In the genomic region with DNA sequence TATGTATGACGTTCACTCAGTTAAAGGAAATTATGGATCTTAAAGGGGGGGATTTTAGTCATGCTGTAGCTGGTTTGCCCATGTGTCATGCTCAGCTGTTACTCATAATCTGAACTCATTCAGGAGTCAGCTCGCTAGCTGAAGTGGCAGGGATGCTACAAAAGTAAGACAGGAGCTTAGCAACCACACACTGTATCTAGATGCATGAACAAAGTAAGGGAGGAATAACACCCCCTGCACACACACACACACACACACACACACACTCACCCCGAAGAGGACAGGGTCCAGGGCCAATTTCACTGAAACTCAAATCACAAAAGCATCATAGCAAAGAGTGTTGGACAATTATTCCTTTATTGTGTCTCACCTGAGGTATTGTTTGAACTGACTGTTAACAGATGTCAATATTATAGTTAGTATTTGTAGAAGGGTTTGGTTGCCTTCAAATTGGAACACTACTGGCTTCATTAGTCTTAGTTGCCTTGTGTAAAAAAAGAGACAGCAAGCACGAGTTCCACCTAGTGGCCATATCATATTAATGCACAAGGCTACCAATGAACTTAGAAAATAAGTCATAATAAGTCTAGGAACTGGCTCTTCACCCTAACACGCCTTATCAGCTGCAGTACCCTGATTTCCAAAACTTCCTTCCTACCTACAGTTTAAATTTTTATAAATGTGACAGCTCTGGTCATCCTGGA, we compare ENCODE assay signal across 8 mouse cellular contexts. TPM values are rescaled to one million over a fixed set of nuclear protein-coding genes. Genes with fewer than 3 reads are reported as not detected.
A peak's percentile ranks its signal among the peaks of the same experiment; 100 is the strongest.
DNase-seq lines count a peak whose midpoint lies in the region; ATAC-seq lines count a peak whose summit lies in the region.

No protein-coding gene starts in this region.

- no peaks in the 10 kb centered on the region for H3K27me3 ChIP-seq in forebrain, embryonic 13.5 days
- no peaks in the 10 kb centered on the region for H3K27me3 ChIP-seq in forebrain, embryonic 10.5 days (ENCODE audit: poor library complexity, severe bottlenecking)
- no peaks in the 10 kb centered on the region for H3K27me3 ChIP-seq in neural tube, embryonic 11.5 days (ENCODE audit: control insufficient read depth, insufficient read depth, low read length)

- ATAC-seq in forebrain, embryonic 13.5 days: peak; percentile 65
- ATAC-seq in neural tube, embryonic 11.5 days (ENCODE audit: insufficient read depth, low FRiP score, low TSS enrichment): peak; percentile 53; the same call in 1 of the 2 replicates

- no peak overlapping the region for H3K4me3 ChIP-seq in forebrain, embryonic 13.5 days
- H3K4me3 ChIP-seq in forebrain, embryonic 10.5 days: no peak overlapping the region
- no peak overlapping the region for H3K4me3 ChIP-seq in neural tube, embryonic 11.5 days (ENCODE audit: low read depth, low read length)

- H3K4me2 ChIP-seq in forebrain, embryonic 13.5 days: no peak overlapping the region
- H3K4me2 ChIP-seq in neural tube, embryonic 11.5 days (ENCODE audit: low read depth): no peak overlapping the region

- H3K9ac ChIP-seq in forebrain, embryonic 13.5 days: no peak overlapping the region
- no peak overlapping the region for H3K9ac ChIP-seq in neural tube, embryonic 11.5 days (ENCODE audit: low read length)

- no peaks in the 10 kb centered on the region for H3K36me3 ChIP-seq in forebrain, embryonic 13.5 days (ENCODE audit: poor library complexity, severe bottlenecking)
- no peaks in the 10 kb centered on the region for H3K36me3 ChIP-seq in forebrain, embryonic 10.5 days (replicated peaks)
- no peaks in the 10 kb centered on the region for H3K36me3 ChIP-seq in neural tube, embryonic 11.5 days (ENCODE audit: control insufficient read depth, insufficient read depth, low read length)

- no peak for DNase-seq in forebrain, embryonic 10.5 days (ENCODE audit: extremely low spot score, low spot score)
- peak; percentile 32 for DNase-seq in neural tube, embryonic 11.5 days (ENCODE audit: low spot score)
- DNase-seq in neural tube, embryonic 10.5 days (ENCODE audit: extremely low spot score, low spot score): no peak
- peak; percentile 75 for DNase-seq in embryo, embryonic 10.5 days (ENCODE audit: low spot score)
- DNase-seq in lung, postnatal 10 days: peak; percentile 36
- DNase-seq in urinary bladder, adult 18-20 months (ENCODE audit: low spot score in 2 of 2): no peak
- DNase-seq in layer of hippocampus, adult 9-11 months: no peak

- no peaks in the 10 kb centered on the region for H3K9me3 ChIP-seq in forebrain, embryonic 13.5 days (replicated peaks)
- no peaks in the 10 kb centered on the region for H3K9me3 ChIP-seq in forebrain, embryonic 10.5 days
- H3K9me3 ChIP-seq in neural tube, embryonic 11.5 days (ENCODE audit: control insufficient read depth, low read length): no peaks in the 10 kb centered on the region

- 64% methylated on average over 5 of the region's 5 CpGs for WGBS in forebrain, embryonic 13.5 days
- 65% methylated on average over 5 of the region's 5 CpGs for WGBS in forebrain, embryonic 10.5 days
- 63% methylated on average over 5 of the region's 5 CpGs for whole genome bisulfite sequencing in neural tube, embryonic 11.5 days

- no peaks in the 10 kb centered on the region for H3K4me1 ChIP-seq in forebrain, embryonic 13.5 days
- H3K4me1 ChIP-seq in forebrain, embryonic 10.5 days: no peaks in the 10 kb centered on the region
- H3K4me1 ChIP-seq in neural tube, embryonic 11.5 days (ENCODE audit: control insufficient read depth, insufficient read depth, low read length): no peaks in the 10 kb centered on the region

- no peak overlapping the region for H3K27ac ChIP-seq in forebrain, embryonic 13.5 days
- H3K27ac ChIP-seq in forebrain, embryonic 10.5 days: no peak overlapping the region
- no peak overlapping the region for H3K27ac ChIP-seq in neural tube, embryonic 11.5 days (ENCODE audit: low read depth, low read length)

RNA-seq across cellular contexts. Expression of gene Asns, which starts 32.5 kb away (rescaled TPM):
- polyA plus RNA-seq in forebrain, embryonic 13.5 days (2015; fragmentation: Nextera tagmentation; extraction: Ambion mirVana): 35.2 and 46.4 TPM in 2 replicates
- 83.5 and 86.1 TPM in 2 replicates for polyA plus RNA-seq in forebrain, embryonic 10.5 days (2016; fragmentation: Nextera tagmentation; extraction: Ambion mirVana)
- polyA plus RNA-seq in neural tube, embryonic 11.5 days (2014; fragmentation: Nextera tagmentation; extraction: Ambion mirVana): 63.4 and 66.4 TPM in 2 replicates

Comparison
In these comparisons a context has a peak if more than half of its experiments do, and no peak if none do; other contexts are left out.
1. DNase-seq: peak in neural tube, embryonic 11.5 days (single experiment), embryo, embryonic 10.5 days (single experiment) and lung, postnatal 10 days (single experiment); none in forebrain, embryonic 10.5 days (single experiment), neural tube, embryonic 10.5 days (single experiment), urinary bladder, adult 18-20 months (0 of 2) and layer of hippocampus, adult 9-11 months (single experiment).